Mouse (Mus musculus): ENCODE measurements at regions not wholly inside any gene's neighbourhood (a gene's known extent, or its start where the extent isn't known, plus 50 kb on each side); places are given as distances from the start of the nearest gene placed in this dataset.

DNA sequence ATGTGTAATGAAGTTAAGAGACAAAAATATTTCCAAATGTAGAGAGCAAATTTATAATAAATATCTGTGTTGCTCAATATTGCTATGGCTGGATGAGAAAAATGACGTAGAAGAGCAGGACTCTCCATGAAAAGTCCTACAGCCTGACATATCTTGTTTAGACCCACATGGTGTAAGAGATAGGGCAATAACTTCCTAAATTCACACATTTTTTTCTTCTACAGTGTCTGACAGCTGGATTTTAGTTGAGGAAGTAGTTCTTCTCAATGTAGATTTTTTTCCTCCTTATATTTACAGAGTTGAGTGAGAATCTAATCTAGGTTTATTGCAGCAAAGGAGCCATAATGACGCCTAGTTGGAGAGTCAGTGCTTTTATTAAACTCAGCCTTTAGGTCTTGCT, 6151.1 kb downstream of the 9330182O14Rik start:
- no peak for TF ChIP-seq POLR2A (IDR thresholded peaks at IDR 0.05; ENCODE audit: borderline replicate concordance, extremely low read depth, insufficient read depth, insufficient read length, poor library complexity, severe bottlenecking)
- TF ChIP-seq CTCF (IDR thresholded peaks at IDR 0.05; ENCODE audit: borderline replicate concordance, extremely low read depth, insufficient read depth, insufficient read length) = no peak
